Mouse (Mus musculus): ENCODE measurements around the gene Arhgap9. TPM values are rescaled to one million over a fixed set of nuclear protein-coding genes. Genes with fewer than 3 reads are reported as not detected.

Arhgap9 gene
- total and polyA plus RNA-seq, 3 experiments, result 32.4 to 44.7 (median 33.7) TPM

DNA sequence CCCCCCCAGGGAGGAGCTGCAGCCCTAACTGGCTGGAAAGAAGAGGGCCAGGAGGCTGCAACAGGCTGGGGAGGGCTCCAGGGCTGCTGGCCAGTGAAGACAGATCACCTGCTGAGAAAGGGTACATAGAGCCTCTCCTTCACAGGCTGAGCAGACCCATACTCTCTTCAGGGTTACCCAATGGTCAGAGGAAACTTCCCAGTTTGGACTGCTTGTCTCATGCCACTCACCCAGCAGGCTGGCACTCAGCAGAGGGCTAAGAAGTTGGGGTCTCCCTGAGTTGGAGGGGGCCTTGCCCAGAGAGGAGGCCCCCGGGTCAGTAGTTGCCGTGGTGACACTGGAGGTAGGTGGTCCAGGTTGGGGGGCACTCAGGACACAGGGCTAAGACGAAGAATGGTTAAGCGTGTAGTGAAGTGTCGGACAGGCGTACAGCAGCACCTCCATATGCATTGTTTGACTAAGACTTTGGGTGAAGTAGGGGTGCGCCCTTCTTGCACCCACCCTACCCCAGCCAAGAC, 37.6 kb upstream of the Arhgap9 start:
- no peak overlapping the region for H3K4me2 ChIP-seq (ENCODE audit: insufficient read depth, low read depth, poor library complexity, severe bottlenecking)
- in situ Hi-C loops (cut with MboI; ENCODE audit: low pct_ligation_motif_present, low pct_unique_long_range_greater_than_20kb, low sequenced_read_pairs) (no loop called here), dilution Hi-C loops (cut with MboI; ENCODE audit: extremely low pct_ligation_motif_present, extremely low pct_unique_long_range_greater_than_20kb, low sequenced_read_pairs) (no loop called here)
- H3K9me3 ChIP-seq (replicated peaks; ENCODE audit: low read length), result peaks cover 2% of the 10 kb centered on the region
- TF ChIP-seq ZNF384 (IDR thresholded peaks at IDR 0.05; ENCODE audit: low read depth, low read length) (no peak), POLR2AphosphoS2 (IDR thresholded peaks at IDR 0.05; ENCODE audit: low read depth, low read length) (0 out of 2 replicates have a peak, but pooled peaks have one; percentile 25), RCOR1 (conservative IDR thresholded peaks at IDR 0.05; ENCODE audit: low read depth, low read length) (no peak), ZMIZ1 (IDR thresholded peaks at IDR 0.05; ENCODE audit: low read depth, low read length) (no peak), MYC (IDR thresholded peaks at IDR 0.05; ENCODE audit: low read depth, low read length) (no peak), NRF1 (IDR thresholded peaks at IDR 0.05; ENCODE audit: low read depth, low read length) (no peak)
- H3K36me3 ChIP-seq (replicated peaks in 1 of 2; ENCODE audit: control insufficient read depth in 1 of 2, insufficient read depth in 1 of 2, low read length in 1 of 2), result peaks cover 70 to 84% of the 10 kb centered on the region in 2 experiments
- H3K27ac ChIP-seq (ENCODE audit: insufficient read depth, low read depth), result no peak overlapping the region
- H3K79me2 ChIP-seq (replicated peaks; ENCODE audit: control insufficient read depth, extremely low read depth, insufficient read depth, poor library complexity, severe bottlenecking), result peaks cover 16% of the 10 kb centered on the region
- no peaks in the 10 kb centered on the region for H3K27me3 ChIP-seq (replicated peaks)
- DNase-seq (ENCODE audit: extremely low read depth), result no peak
- no peak overlapping the region for H3K4me3 ChIP-seq (replicated peaks in 1 of 3; ENCODE audit: low read depth in 2 of 3, low read length in 2 of 3, poor library complexity in 1 of 3)
- no peak overlapping the region for H3K9ac ChIP-seq (ENCODE audit: insufficient read depth, low read depth)
- peaks cover 13 to 17% of the 10 kb centered on the region in 2 experiments for H3K4me1 ChIP-seq (ENCODE audit: control insufficient read depth in 1 of 2, insufficient read depth in 2 of 2)

DNA sequence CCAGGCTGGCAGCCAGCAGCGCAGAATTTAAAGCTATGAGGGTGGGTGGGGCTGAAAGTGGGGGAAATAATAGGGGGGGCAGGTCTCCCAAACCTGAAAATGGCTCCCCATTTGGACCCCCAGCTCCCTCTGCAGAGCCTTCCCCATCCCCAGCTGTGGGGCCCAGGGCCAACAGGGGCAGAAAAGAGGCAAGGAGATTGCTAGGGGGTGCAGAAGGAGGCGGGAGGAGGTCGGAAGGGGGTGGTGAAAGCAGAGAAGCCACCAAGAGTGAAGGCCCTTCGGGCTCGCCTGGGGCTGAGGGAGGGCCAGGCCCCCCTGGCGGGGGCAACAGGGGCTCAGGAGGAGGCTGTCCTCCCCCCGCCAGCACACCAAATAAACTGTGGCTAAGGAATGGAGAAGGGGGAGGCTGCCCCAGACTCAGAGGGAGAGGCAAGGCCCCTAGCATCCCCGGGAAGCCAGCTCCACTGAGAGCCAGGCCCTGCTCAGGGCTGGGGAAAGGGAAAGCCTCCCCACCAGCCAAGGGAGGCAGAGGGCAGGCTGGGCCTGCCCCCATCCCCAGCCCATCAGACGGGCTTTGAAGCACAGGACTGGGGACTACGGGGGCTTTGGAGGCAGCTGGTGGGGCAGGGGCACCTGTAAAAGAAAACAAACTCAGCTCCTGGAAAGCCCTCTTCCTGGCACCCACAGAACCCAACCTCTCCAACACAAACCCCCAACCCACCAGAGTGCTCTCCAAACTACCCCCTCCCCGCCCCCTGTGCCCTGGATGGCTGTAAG, 36.9 kb upstream of the Arhgap9 start:
- TF ChIP-seq CHD2 (IDR thresholded peaks at IDR 0.05; ENCODE audit: low read length) (no peak), JUND (conservative IDR thresholded peaks at IDR 0.05; ENCODE audit: low read depth, low read length) (no peak), RCOR1 (conservative IDR thresholded peaks at IDR 0.05; ENCODE audit: low read depth, low read length) (no peak), PAX5 (IDR thresholded peaks at IDR 0.05; ENCODE audit: low read length) (no peak), NRF1 (IDR thresholded peaks at IDR 0.05; ENCODE audit: low read depth, low read length) (no peak), ETS1 (conservative IDR thresholded peaks at IDR 0.05; ENCODE audit: low read depth, low read length) (no peak), UBTF (IDR thresholded peaks at IDR 0.05; ENCODE audit: low read depth, low read length) (no peak), POLR2AphosphoS2 (IDR thresholded peaks at IDR 0.05; ENCODE audit: low read depth, low read length) (no peak), MXI1 (IDR thresholded peaks at IDR 0.05; ENCODE audit: low read depth, low read length) (no peak), EP300 (IDR thresholded peaks at IDR 0.05; ENCODE audit: low read length) (no peak), NELFE (IDR thresholded peaks at IDR 0.05; ENCODE audit: low read depth, low read length) (no peak), POLR2A (IDR thresholded peaks at IDR 0.05; ENCODE audit: low read depth, low read length) (no peak), RAD21 (IDR thresholded peaks at IDR 0.05; ENCODE audit: low read depth, low read length) (no peak), GABPA (IDR thresholded peaks at IDR 0.05; ENCODE audit: insufficient replicate concordance, low read depth, low read length) (no peak), SMC3 (IDR thresholded peaks at IDR 0.05; ENCODE audit: low read depth, low read length) (no peak), MAZ (IDR thresholded peaks at IDR 0.05; ENCODE audit: low read depth, low read length) (no peak), TCF12 (IDR thresholded peaks at IDR 0.05; ENCODE audit: low read depth, low read length) (no peak)
- Histone ChIP-seq H3K4me1 (ENCODE audit: control insufficient read depth in 1 of 2, insufficient read depth in 2 of 2) (peaks cover 15 to 23% of the 10 kb centered on the region in 2 experiments), H3K4me2 (ENCODE audit: insufficient read depth, low read depth, poor library complexity, severe bottlenecking) (no peak overlapping the region), H3K79me2 (replicated peaks; ENCODE audit: control insufficient read depth, extremely low read depth, insufficient read depth, poor library complexity, severe bottlenecking) (peaks cover 16% of the 10 kb centered on the region), H3K9ac (ENCODE audit: insufficient read depth, low read depth) (no peak overlapping the region), H3K27me3 (replicated peaks) (no peaks in the 10 kb centered on the region), H3K9me3 (replicated peaks; ENCODE audit: low read length) (no peaks in the 10 kb centered on the region), H3K36me3 (replicated peaks in 1 of 2; ENCODE audit: control insufficient read depth in 1 of 2, insufficient read depth in 1 of 2, low read length in 1 of 2) (peaks cover 66 to 77% of the 10 kb centered on the region in 2 experiments), H3K4me3 (replicated peaks in 1 of 3; ENCODE audit: low read depth in 2 of 3, low read length in 2 of 3, poor library complexity in 1 of 3) (no peak overlapping the region), H3K27ac (ENCODE audit: insufficient read depth, low read depth) (no peak overlapping the region)
- dilution Hi-C loops (cut with MboI; ENCODE audit: extremely low pct_ligation_motif_present, extremely low pct_unique_long_range_greater_than_20kb, low sequenced_read_pairs) (no loop called here), in situ Hi-C loops (cut with MboI; ENCODE audit: low pct_ligation_motif_present, low pct_unique_long_range_greater_than_20kb, low sequenced_read_pairs) (no loop called here)
- DNase-seq (ENCODE audit: extremely low read depth), result no peak

All from CH12.LX (cell line).